ENCODE assay signal across 8 mouse cellular contexts in genomic region chr14:88469361-88469760, GRCm38 (mm10). TPM values are rescaled to one million over a fixed set of nuclear protein-coding genes. Genes with fewer than 3 reads are reported as not detected.
DNase-seq lines count a peak whose midpoint lies in the region; ATAC-seq and TF ChIP-seq lines count a peak whose summit lies in the region.

No protein-coding gene starts in this region.

- H3K36me3 ChIP-seq in lung, postnatal 0 days (ENCODE audit: insufficient read depth, low read length): no peaks in the 10 kb centered on the region
- no peaks in the 10 kb centered on the region for H3K36me3 ChIP-seq in intestine, embryonic 16.5 days (ENCODE audit: control insufficient read depth, insufficient read depth, low read length)
- H3K36me3 ChIP-seq in neural tube, embryonic 11.5 days (ENCODE audit: control insufficient read depth, insufficient read depth, low read length): no peaks in the 10 kb centered on the region

- no peak overlapping the region for H3K9ac ChIP-seq in lung, postnatal 0 days (replicated peaks; ENCODE audit: low read depth)
- peak overlapping the region; percentile 45 for H3K9ac ChIP-seq in intestine, embryonic 16.5 days (ENCODE audit: low read depth, low read length)
- H3K9ac ChIP-seq in neural tube, embryonic 11.5 days (ENCODE audit: low read length): peak overlapping the region; percentile 19

- intact Hi-C loops in gastrocnemius, postnatal 36 days (cut with DNase I): no loop called here

- no peaks in the 10 kb centered on the region for H3K4me1 ChIP-seq in lung, postnatal 0 days (ENCODE audit: insufficient read depth, low read depth, low read length)
- H3K4me1 ChIP-seq in intestine, embryonic 16.5 days (ENCODE audit: control insufficient read depth, insufficient read depth, low read length): no peaks in the 10 kb centered on the region; the same call in 1 of the 2 replicates
- 0 out of 2 replicates have a peak, but pooled peaks cover 2% of the 10 kb centered on the region for H3K4me1 ChIP-seq in neural tube, embryonic 11.5 days (ENCODE audit: control insufficient read depth, insufficient read depth, low read length)

- WGBS in lung, postnatal 0 days: 3% methylated on average over 18 of the region's 18 CpGs
- 2% methylated on average over 18 of the region's 18 CpGs for WGBS in intestine, embryonic 16.5 days
- WGBS in neural tube, embryonic 11.5 days: 2% methylated on average over 18 of the region's 18 CpGs

- no peak overlapping the region for H3K27ac ChIP-seq in lung, postnatal 0 days (ENCODE audit: low read length)
- H3K27ac ChIP-seq in intestine, embryonic 16.5 days (ENCODE audit: low read length): no peak overlapping the region
- H3K27ac ChIP-seq in neural tube, embryonic 11.5 days (ENCODE audit: low read depth, low read length): no peak overlapping the region

- TF ChIP-seq EP300 in lung, postnatal 0 days (IDR thresholded peaks at IDR 0.05): no peak

- peak overlapping the region; percentile 63 for H3K4me2 ChIP-seq in lung, postnatal 0 days (replicated peaks; ENCODE audit: low read depth, low read length)
- H3K4me2 ChIP-seq in intestine, embryonic 16.5 days (ENCODE audit: low read depth, low read length): peak overlapping the region; percentile 70
- peak overlapping the region; percentile 67 for H3K4me2 ChIP-seq in neural tube, embryonic 11.5 days (ENCODE audit: low read depth)

- no peaks in the 10 kb centered on the region for H3K9me3 ChIP-seq in lung, postnatal 0 days (ENCODE audit: low read length)
- no peaks in the 10 kb centered on the region for H3K9me3 ChIP-seq in intestine, embryonic 16.5 days (ENCODE audit: control insufficient read depth, low read length)
- H3K9me3 ChIP-seq in neural tube, embryonic 11.5 days (ENCODE audit: control insufficient read depth, low read length): no peaks in the 10 kb centered on the region

- peak; percentile 34 for ATAC-seq in lung, postnatal 0 days
- ATAC-seq in intestine, embryonic 16.5 days: peak; percentile 71; the same call in 1 of the 2 replicates
- ATAC-seq in neural tube, embryonic 11.5 days (ENCODE audit: insufficient read depth, low FRiP score, low TSS enrichment): peak; percentile 62

- H3K4me3 ChIP-seq in lung, postnatal 0 days (ENCODE audit: low read depth, low read length): peak overlapping the region; percentile 37; the same call in 1 of the 2 replicates
- H3K4me3 ChIP-seq in intestine, embryonic 16.5 days (ENCODE audit: low read length): peak overlapping the region; percentile 49
- peak overlapping the region; percentile 42 for H3K4me3 ChIP-seq in neural tube, embryonic 11.5 days (ENCODE audit: low read depth, low read length)

- peak; percentile 30 to 41 for DNase-seq in cerebellum, postnatal 10 days
- no peak for DNase-seq in cerebellum, adult 9-10 months
- peak; percentile 18 for DNase-seq in lung, postnatal 0 days (ENCODE audit: low spot score)
- DNase-seq in lung, postnatal 36 days: no peak
- DNase-seq in neural tube, embryonic 11.5 days (ENCODE audit: low spot score): peak; percentile 50
- DNase-seq in urinary bladder, postnatal 4 days (ENCODE audit: low spot score in 2 of 2): no peak
- no peak for DNase-seq in gastrocnemius, postnatal 36 days

- no peaks in the 10 kb centered on the region for H3K27me3 ChIP-seq in lung, postnatal 0 days (replicated peaks; ENCODE audit: insufficient read depth, low read length)
- H3K27me3 ChIP-seq in intestine, embryonic 16.5 days (replicated peaks; ENCODE audit: control insufficient read depth, insufficient read depth, low read length): peaks cover 8% of the 10 kb centered on the region; the same call in 1 of the 2 replicates
- H3K27me3 ChIP-seq in neural tube, embryonic 11.5 days (ENCODE audit: control insufficient read depth, insufficient read depth, low read length): no peaks in the 10 kb centered on the region

- TF ChIP-seq CTCF in lung, postnatal 0 days (IDR thresholded peaks at IDR 0.05): no peak

RNA-seq across cellular contexts. Expression of gene Pcdh20, which starts 1.8 kb away (rescaled TPM):
- polyA plus RNA-seq in lung, postnatal 0 days (2015; fragmentation: Nextera tagmentation; extraction: Ambion mirVana): 1.1 and 1.2 TPM in 2 replicates
- polyA plus RNA-seq in intestine, embryonic 16.5 days (2015; fragmentation: Nextera tagmentation; extraction: Ambion mirVana): 1.4 and 1.9 TPM in 2 replicates
- 1.4 and 2.0 TPM in 2 replicates for polyA plus RNA-seq in neural tube, embryonic 11.5 days (2014; fragmentation: Nextera tagmentation; extraction: Ambion mirVana)
- under 1 TPM; 0.35 to 0.54 TPM for total RNA-seq in gastrocnemius, postnatal 36 days (2021)

Comparison
In these comparisons a context has a peak if more than half of its experiments do, and no peak if none do; other contexts are left out.
1. DNase-seq: peak in cerebellum, postnatal 10 days (2 of 2), lung, postnatal 0 days (single experiment) and neural tube, embryonic 11.5 days (single experiment); none in cerebellum, adult 9-10 months (single experiment), lung, postnatal 36 days (single experiment), urinary bladder, postnatal 4 days (0 of 2) and gastrocnemius, postnatal 36 days (0 of 2).
2. Peak in every context shown above with its lines, with median percentiles within 50 percentile points of each other: ATAC-seq, H3K4me2 ChIP-seq and H3K4me3 ChIP-seq.